Mouse (Mus musculus) kidney, postnatal 25 days (tissue): Measurements from ENCODE around the gene Gpd1.
"Not testable (repeated sequence)": the region's sequence is repeated elsewhere in the genome, so short reads cannot be mapped to it uniquely, and the experiment has no call there.

ENCODE experiments used
- DNase-seq, 2 experiments: peaks; one replicate each; pipeline ENCODE4 v3.0.0; 2021; ENCODE audit warnings: mixed read lengths in 2 of 2

Gpd1 gene

DNA sequence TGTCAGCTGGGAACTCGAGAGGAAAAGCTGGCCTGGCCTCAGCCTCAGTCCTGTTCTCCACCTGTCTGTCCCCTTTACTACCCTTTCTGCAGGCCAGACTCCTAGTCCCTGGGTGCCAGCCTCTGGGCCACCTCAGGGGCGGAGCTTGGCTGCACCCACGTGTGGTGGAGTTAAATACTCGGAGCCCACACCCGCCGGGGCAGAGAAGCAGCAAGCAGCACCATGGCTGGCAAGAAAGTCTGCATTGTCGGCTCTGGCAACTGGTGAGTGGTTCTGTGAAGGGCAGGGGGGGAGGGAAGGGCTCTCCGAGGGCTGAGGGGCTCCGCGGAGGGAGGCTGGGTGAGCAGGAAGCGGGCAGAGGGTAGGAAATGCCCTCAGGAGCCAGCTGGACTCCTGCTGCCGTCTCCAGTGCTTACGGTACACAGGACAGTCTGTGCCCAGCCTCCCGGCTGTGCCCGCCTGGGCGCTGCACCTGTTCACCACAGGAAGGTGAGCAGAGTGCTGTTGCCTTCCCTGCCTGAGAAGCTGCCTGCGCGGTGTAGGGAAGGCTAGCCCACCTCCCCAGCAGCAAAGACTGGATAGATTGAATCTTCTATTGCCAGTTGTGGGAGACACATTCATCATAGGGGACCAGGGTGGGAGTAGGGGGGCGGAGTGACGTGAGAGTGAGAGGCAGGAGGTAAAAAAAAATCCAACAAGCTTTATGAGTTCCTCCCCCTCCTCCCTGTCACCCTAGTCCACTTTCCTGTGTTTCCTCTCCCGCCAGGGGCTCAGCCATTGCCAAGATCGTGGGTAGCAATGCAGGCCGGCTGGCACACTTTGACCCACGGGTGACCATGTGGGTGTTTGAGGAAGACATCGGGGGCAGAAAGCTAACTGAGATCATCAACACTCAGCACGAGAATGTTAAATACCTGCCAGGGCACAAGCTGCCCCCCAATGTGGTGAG lies at the start of gene Gpd1:
Gene Gpd1 (plus strand): TSS at position 130 of the 949 bp plus-strand sequence.
- peak; percentile 84 to 93 for DNase-seq

DNA sequence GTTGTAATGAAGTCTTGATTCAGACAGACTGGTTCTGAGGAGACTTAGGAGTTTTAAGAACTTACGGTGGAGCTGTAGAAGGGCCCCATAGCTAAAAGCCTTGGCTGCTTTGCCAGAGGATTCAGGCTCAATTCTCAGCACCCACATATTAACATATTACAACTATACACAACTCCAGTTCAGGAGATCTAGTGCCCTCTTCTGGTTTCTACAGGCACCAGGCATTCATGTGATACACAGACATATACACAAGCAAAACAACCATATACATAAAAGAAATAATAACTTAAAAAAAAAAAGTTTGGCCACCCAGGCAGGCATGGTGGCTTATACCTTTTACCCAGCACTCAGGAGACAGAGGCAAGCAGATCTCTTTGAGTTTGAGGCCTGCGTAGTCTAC lies 49.8 kb upstream of the Gpd1 start:
- DNase-seq = no peak

GRCm38 (mm10) chr15:99668881-99669280 lies 48.4 kb upstream of the Gpd1 start:
- DNase-seq = peak; percentile 81

- no peak for DNase-seq
Measured at GRCm38 (mm10) chr15:99669392-99669791, 47.9 kb upstream of the Gpd1 start.

GRCm38 (mm10) chr15:99670154-99670821 lies 47.0 kb upstream of the Gpd1 start, which contains the start of gene Asic1:
Asic1 (plus strand) TSS chr15:99670368.
- peak; percentile 54 to 78 for DNase-seq

DNA sequence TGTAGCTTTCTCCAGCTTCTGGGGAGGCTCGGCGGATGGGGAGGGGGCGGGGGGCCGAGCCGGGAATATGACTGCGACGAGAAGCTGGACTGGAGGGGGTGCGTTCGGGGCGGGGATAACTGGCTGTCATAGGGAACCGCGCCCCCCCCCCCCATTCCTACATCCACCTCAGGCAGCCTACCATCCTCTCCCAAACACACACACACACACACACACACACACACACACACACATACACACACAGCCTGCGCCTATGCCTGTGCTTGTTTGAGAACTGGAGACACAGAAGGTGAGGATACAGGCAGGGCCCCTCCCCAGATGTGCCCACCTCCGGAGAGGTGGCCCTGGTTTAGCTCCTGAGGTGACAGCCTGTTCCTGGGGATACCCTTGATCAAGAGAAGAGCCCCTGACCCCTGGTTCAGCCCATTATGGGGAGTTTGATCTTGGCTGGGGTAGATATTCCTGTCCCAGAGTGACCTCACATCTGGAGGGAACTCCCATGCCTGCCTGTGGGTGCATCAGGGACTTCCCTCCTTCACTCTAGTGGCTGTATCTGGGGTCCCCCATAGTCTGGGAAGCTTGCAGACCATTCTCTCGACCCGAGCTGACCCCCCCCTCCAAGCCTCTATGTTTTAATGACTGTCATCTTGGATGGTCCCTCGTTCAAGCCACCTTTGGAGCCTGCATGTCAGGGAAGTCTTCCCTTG lies 46.2 kb upstream of the Gpd1 start:
- no peak for DNase-seq

- no peak for DNase-seq
Measured at GRCm38 (mm10) chr15:99671783-99672182, 45.5 kb upstream of the Gpd1 start.

- DNase-seq = no peak
Measured at GRCm38 (mm10) chr15:99674866-99675265, 42.4 kb upstream of the Gpd1 start.

GRCm38 (mm10) chr15:99677089-99677488 lies 40.2 kb upstream of the Gpd1 start:
- DNase-seq = no peak

DNA sequence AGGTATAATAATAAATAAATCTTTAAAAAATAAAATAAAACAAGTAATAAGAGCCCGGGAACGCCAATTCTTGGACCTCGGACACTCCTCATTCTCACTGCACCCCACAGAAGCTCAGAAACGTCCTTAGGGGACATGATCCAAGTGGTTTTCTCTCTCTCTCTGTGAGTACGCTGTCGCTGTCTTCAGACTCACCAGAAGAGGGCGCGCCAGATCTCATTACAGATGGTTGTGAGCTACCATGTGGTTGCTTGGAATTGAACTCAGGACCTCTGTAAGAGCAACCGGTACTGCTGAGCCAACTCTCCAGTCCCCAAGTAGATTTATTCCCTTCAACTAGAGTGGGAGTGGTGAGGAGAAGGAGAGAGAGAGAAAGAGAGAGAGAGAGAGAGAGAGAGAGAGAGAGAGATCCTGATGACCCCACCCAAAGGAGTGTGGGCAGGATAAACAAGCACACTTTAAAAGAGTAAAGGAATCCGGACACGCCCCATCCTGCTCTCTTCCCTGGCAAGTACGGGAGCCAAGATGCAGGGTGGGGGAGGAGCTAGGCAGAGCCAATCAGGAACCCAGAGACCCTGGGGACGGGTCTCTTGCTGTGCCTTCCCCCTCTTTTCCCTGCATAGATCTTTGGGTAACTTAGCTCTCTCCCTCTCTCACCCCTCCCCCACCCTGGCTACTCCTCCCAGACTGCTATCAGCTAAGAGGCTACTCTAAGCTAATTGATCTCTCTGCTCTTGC lies 39.1 kb upstream of the Gpd1 start:
- peak in 1 of 2 experiments; percentile 43 for DNase-seq

DNA sequence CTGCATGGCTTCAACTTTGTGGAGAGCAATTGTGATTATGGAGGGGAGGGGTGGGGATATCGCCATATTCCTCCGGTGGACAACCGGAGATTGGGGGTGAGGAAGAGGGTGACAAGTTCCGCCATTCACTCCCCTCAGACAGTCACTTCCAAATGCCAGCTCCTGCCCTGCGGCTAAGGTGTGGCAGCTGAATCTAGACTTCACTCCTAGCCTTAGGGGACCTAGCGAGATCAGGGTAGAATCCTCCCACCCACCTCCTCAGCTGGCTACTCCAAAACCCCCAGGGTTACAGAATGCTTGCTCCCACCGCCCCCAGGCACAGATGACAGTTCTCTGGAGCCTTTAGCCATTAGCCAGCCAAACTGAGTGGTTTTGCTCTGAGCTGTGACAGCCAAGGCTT lies 38.3 kb upstream of the Gpd1 start:
- no peak for DNase-seq

DNA sequence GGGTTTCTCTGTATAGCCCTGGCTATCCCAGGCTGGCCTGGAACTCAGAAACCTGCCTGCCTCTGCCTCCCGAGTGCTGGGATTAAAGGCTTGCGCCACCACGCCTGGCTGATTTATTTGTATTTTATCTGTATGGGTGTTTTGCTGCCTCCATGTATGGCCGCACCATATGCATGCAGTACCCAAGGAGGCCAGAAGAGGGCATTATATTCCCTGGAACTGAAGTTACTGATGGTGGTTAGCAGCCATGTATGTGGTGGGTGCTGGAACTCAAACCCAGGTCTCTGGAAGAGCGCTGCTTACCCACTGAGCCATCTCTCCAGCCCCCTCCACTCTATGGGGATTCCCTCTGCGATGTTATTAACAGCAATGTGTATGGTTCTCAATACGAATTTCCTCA lies 34.4 kb upstream of the Gpd1 start:
- DNase-seq = peak in 1 of 2 experiments; percentile 21

DNA sequence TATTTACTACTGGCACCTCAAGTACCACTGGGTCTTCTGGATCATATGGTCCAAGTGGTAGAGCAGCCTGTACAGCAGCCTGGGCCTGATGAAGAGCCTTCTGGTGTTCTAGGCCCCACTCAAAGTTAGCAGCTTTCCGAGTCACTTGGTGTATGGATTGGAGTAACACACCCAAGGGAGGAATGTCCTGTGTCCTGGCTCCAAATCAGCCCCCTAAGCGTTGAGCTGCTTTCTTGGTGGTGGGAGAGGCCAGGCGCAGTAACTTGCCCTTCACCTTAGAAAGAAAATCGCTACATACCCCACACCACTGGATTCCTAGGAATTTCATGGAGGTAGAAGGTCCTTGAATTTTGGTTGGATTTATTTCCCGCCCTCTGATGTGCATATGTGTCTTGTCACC lies 33.2 kb upstream of the Gpd1 start:
- DNase-seq = no peak

GRCm38 (mm10) chr15:99688712-99689111 lies 28.6 kb upstream of the Gpd1 start:
- peak; percentile 56 for DNase-seq

GRCm38 (mm10) chr15:99690924-99691323 lies 26.4 kb upstream of the Gpd1 start:
- DNase-seq = peak in 1 of 2 experiments; percentile 55

DNA sequence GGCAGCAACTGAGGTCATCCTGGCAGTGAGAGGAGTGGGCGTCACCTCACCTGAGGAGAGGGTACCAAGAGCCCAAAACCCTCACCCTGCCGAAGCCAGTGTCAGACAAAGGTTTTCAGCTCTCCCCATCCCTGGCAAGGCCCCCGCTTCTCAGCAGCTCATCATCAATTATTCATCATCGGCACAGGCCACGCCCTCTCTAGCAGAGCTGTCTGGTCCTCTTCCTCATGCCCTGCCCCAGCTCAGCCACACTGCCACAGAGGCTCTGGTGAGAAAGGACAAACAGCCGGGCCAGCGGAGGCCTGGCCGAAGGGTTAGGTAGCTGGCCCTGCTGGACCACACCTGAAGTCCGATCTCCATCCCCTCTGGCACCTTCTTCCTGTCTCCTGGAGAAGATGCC lies 25.3 kb upstream of the Gpd1 start:
- no peak for DNase-seq

DNA sequence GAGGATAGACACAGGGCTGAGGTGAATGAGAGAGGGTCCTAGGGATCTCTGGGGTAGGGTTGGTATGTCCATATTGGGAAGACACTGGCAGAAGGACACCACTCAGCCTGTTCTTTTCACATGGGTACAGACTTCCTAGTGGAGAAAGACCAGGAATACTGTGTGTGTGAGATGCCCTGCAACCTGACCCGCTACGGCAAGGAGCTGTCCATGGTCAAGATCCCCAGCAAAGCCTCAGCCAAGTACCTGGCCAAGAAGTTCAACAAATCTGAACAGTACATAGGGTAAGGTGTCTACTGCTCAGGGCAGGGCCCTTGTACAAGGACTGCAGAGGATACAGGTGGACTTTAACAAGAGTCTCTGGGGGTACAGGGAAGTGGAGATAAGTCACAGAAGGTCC lies 20.0 kb upstream of the Gpd1 start:
- no peak for DNase-seq

- peak in 1 of 2 experiments; percentile 46 for DNase-seq
Measured at GRCm38 (mm10) chr15:99698533-99699085, 18.7 kb upstream of the Gpd1 start.

GRCm38 (mm10) chr15:99699715-99700114 lies 17.6 kb upstream of the Gpd1 start:
- DNase-seq = no peak

- peak; percentile 39 to 76 for DNase-seq
Measured at GRCm38 (mm10) chr15:99700219-99701106, 16.9 kb upstream of the Gpd1 start.

DNA sequence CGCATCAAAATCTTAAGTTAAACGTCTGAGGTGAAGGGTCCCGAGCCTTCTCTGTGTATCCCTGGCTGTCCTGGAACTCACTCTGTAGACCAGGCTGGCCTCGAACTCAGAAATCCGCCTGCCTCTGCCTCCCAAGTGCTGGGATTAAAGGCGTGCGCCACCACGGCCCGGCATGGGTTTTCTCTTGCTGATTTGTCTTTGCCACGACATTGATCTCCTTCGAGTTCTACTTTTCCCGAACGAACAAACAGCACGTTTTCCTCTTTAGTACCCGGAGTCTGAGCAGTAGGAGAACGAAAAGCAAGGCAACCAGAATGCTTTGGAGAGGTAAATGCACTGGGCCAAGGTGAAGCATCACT lies 15.7 kb upstream of the Gpd1 start:
- DNase-seq = not testable (repeated sequence)
